Mouse (Mus musculus) intestine, postnatal 0 days (tissue): Measurements from ENCODE around the gene Actn4. TPM values are rescaled to one million over a fixed set of nuclear protein-coding genes. Genes with fewer than 3 reads are reported as not detected.

Source experiments
- ATAC-seq: fragments of 200-750 bp; cut with Nextera tagmentation; 2 replicates; pipeline ENCODE4 v1.8.0; 2017; ENCODE audit warnings: mild to moderate bottlenecking, moderate TSS enrichment, moderate library complexity
- H3K27ac ChIP-seq: fragments of 300-500 bp; sonication (generic); 2 replicates; pipeline ENCODE4 v1.5.1; 2014; ENCODE audit warnings: mild to moderate bottlenecking, low read depth, low read length, moderate library complexity
- H3K27me3 ChIP-seq: fragments of 300-500 bp; sonication (generic); replicated peaks from 2 replicates; pipeline ENCODE4 v1.6.1; 2014; ENCODE audit warnings: low read length, mixed read lengths; ENCODE audit not compliant: control insufficient read depth, insufficient read depth
- H3K36me3 ChIP-seq: fragments of 300-500 bp; sonication (generic); 2 replicates; pipeline ENCODE4 v1.6.1; 2014; ENCODE audit warnings: mild to moderate bottlenecking, moderate library complexity; ENCODE audit not compliant: control insufficient read depth, insufficient read depth
- H3K4me1 ChIP-seq: fragments of 300-500 bp; sonication (generic); replicated peaks from 2 replicates; pipeline ENCODE4 v1.6.1; 2014; ENCODE audit warnings: antibody characterized with exemption, low read length, mixed read lengths; ENCODE audit not compliant: control insufficient read depth, insufficient read depth
- H3K4me2 ChIP-seq: fragments of 300-500 bp; sonication (generic); replicated peaks from 2 replicates; pipeline ENCODE4 v1.6.1; 2014; ENCODE audit warnings: low read depth, mild to moderate bottlenecking, moderate library complexity
- H3K4me3 ChIP-seq: fragments of 300-500 bp; sonication (generic); 2 replicates; pipeline ENCODE4 v1.5.1; 2014; ENCODE audit warnings: low read depth, low read length
- H3K9ac ChIP-seq: fragments of 300-500 bp; sonication (generic); 2 replicates; pipeline ENCODE4 v1.6.1; 2014; ENCODE audit warnings: mild to moderate bottlenecking, low read depth, low read length
- H3K9me3 ChIP-seq: fragments of 300-500 bp; sonication (generic); 2 replicates; pipeline ENCODE4 v1.6.1; 2016; ENCODE audit warnings: mixed run types; ENCODE audit not compliant: control insufficient read depth
- CTCF ChIP-seq: sonication (generic); IDR thresholded peaks from 2 replicates; pipeline ENCODE4 v1.5.1; 2016; ENCODE audit warnings: low read depth, mild to moderate bottlenecking, control low read depth, antibody characterized with exemption, moderate library complexity
- WGBS: fragments of 180-500 bp; shearing (Covaris S2); extraction: QIAGEN DNeasy Blood & Tissue Kit; methylation state at CpG from one replicate; pipeline ENCODE4 v1.1.7; 2014; 5-methylcytosine and 5-hydroxymethylcytosine counted together
- polyA plus RNA-seq: library from polyadenylated mRNA; unstranded; fragments of >200 nt; fragmentation: Nextera tagmentation; extraction: Ambion mirVana; gene quantifications from 2 replicates; pipeline ENCODE4 v1.2.1, GENCODE M21; 2015

Gene Actn4
- polyA plus RNA-seq, 1 experiment from 2014 or later: 293 TPM

GRCm38 (mm10) chr7:28931032-28931694 is 31.0 kb downstream of the Actn4 start:
- 57% methylated on average over 7 of the region's 7 CpGs for WGBS
- TF ChIP-seq CTCF: no peak; the same call in 1 of the 2 replicates
- Histone ChIP-seq H3K4me2 (peak overlapping the region; percentile 45), H3K4me3 (no peak overlapping the region), H3K27me3 (no peaks in the 10 kb centered on the region), H3K9ac (peak overlapping the region; percentile 24; the same call in 1 of the 2 replicates), H3K9me3 (no peaks in the 10 kb centered on the region), H3K36me3 (peaks cover 3% of the 10 kb centered on the region; the same call in 1 of the 2 replicates), H3K4me1 (peaks cover 29% of the 10 kb centered on the region), H3K27ac (peak overlapping the region; percentile 94)
- peak; percentile 93 for ATAC-seq

GRCm38 (mm10) chr7:28930320-28931031 is 31.7 kb downstream of the Actn4 start:
- no peaks in the 10 kb centered on the region for H3K9me3 ChIP-seq
- peak; percentile 36; the same call in 1 of the 2 replicates for TF ChIP-seq CTCF
- WGBS: 33% methylated on average over 5 of the region's 5 CpGs
- peaks cover 33% of the 10 kb centered on the region for H3K4me1 ChIP-seq
- H3K4me3 ChIP-seq: no peak overlapping the region
- no peaks in the 10 kb centered on the region for H3K27me3 ChIP-seq
- 0 out of 2 replicates have a peak overlapping the region, but pooled peaks have one; percentile 24 for H3K9ac ChIP-seq
- peak overlapping the region; percentile 17; the same call in 1 of the 2 replicates for H3K4me2 ChIP-seq
- H3K27ac ChIP-seq: peak overlapping the region; percentile 86
- ATAC-seq: no peak
- peaks cover 3% of the 10 kb centered on the region; the same call in 1 of the 2 replicates for H3K36me3 ChIP-seq

- H3K27me3 ChIP-seq: no peaks in the 10 kb centered on the region
- peaks cover 40% of the 10 kb centered on the region for H3K4me1 ChIP-seq
- peaks cover 3% of the 10 kb centered on the region; the same call in 1 of the 2 replicates for H3K36me3 ChIP-seq
- no peak for TF ChIP-seq CTCF
- H3K9ac ChIP-seq: no peak overlapping the region
- no peak overlapping the region; the same call in 1 of the 2 replicates for H3K4me2 ChIP-seq
- H3K27ac ChIP-seq: peak overlapping the region; percentile 86
- no peak overlapping the region for H3K4me3 ChIP-seq
- ATAC-seq: no peak
- no peaks in the 10 kb centered on the region for H3K9me3 ChIP-seq
- 16% methylated on average over 3 of the region's 3 CpGs for WGBS
Measured at GRCm38 (mm10) chr7:28929381-28929780, 32.8 kb downstream of the Actn4 start.

GRCm38 (mm10) chr7:28926172-28926571 is 36.0 kb downstream of the Actn4 start:
- 13% methylated on average over 2 of the region's 2 CpGs for WGBS
- H3K4me2 ChIP-seq: no peak overlapping the region
- H3K9me3 ChIP-seq: no peaks in the 10 kb centered on the region
- H3K4me1 ChIP-seq: peaks cover 33% of the 10 kb centered on the region
- TF ChIP-seq CTCF: no peak
- H3K27me3 ChIP-seq: no peaks in the 10 kb centered on the region
- H3K36me3 ChIP-seq: peaks cover 8% of the 10 kb centered on the region
- no peak overlapping the region for H3K9ac ChIP-seq
- no peak overlapping the region for H3K4me3 ChIP-seq
- peak overlapping the region; percentile 93 for H3K27ac ChIP-seq
- ATAC-seq: no peak

GRCm38 (mm10) chr7:28925317-28925716 is 36.8 kb downstream of the Actn4 start:
- Histone ChIP-seq H3K4me3 (no peak overlapping the region), H3K36me3 (peaks cover 11% of the 10 kb centered on the region), H3K9me3 (no peaks in the 10 kb centered on the region), H3K9ac (peak overlapping the region; percentile 43), H3K27ac (peak overlapping the region; percentile 93), H3K4me2 (peak overlapping the region; percentile 42), H3K4me1 (peaks cover 28% of the 10 kb centered on the region), H3K27me3 (no peaks in the 10 kb centered on the region)
- TF ChIP-seq CTCF: peak; percentile 53; the same call in 1 of the 2 replicates
- 6% methylated on average over 9 of the region's 9 CpGs for WGBS
- peak; percentile 93 for ATAC-seq

- Histone ChIP-seq H3K9ac (peak overlapping the region; percentile 43), H3K9me3 (no peaks in the 10 kb centered on the region), H3K27me3 (no peaks in the 10 kb centered on the region), H3K4me3 (no peak overlapping the region), H3K4me1 (peaks cover 28% of the 10 kb centered on the region), H3K36me3 (peaks cover 11% of the 10 kb centered on the region), H3K4me2 (peak overlapping the region; percentile 42), H3K27ac (peak overlapping the region; percentile 93)
- 21% methylated on average over 3 of the region's 3 CpGs for WGBS
- ATAC-seq: peak; percentile 26; the same call in 1 of the 2 replicates
- no peak for TF ChIP-seq CTCF
Measured at GRCm38 (mm10) chr7:28924802-28925201, 37.3 kb downstream of the Actn4 start.
